Mouse (Mus musculus): Measurements from ENCODE around the gene Tmem268. TPM values are rescaled to one million over a fixed set of nuclear protein-coding genes. Genes with fewer than 3 reads are reported as not detected.

Tmem268 gene
- polyA plus RNA-seq, 1 experiment from 2014 or later = 4.4 TPM

DNA sequence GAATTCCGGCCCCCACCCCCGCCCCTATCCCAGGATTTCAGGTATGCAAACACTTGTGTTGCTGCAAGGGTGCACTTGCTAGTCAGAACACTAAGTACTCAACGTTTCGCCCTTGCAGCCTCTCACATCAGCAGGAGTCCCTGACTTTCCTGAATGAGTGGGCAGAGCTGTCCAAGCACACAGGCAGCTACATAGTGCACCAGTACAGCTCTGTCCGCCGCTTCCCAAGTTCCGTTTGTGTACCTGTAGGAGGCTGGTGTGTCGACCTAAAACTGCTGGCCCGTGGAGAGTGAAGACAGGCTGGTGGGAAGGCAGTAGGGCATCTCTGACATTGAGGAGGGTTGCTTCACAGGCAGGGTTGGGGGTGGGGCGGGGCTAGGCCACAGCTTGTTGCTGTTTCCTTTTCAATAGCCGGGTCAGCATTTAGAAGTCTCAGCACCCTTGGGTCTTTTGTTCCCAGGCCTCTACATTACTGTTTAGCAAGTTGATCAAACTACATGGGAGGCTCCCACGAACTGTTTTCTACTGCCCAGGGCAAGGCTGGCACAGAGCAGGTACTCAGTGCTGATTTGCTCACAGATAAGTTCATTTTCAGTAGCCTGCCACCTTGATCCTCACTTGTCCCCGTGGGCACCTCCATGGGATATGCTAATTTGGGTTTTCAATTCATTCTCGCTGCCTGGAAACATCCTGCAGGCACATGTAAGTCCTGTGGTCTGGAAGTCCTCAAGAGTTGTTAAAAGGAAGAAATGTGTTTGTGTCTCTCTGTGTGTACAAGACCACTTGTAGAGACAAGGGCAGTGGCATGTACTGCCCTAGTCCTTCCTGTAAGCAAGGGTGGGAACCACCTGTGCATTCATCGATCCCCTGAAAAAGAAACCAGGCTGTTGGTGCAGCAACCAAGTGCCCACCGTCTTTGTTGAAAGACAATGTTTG, 1.2 kb upstream of the Tmem268 start:
- H3K36me3 ChIP-seq (ENCODE audit: poor library complexity, severe bottlenecking) = peaks cover 29% of the 10 kb centered on the region
- H3K27ac ChIP-seq = no peak overlapping the region
- H3K9me3 ChIP-seq (replicated peaks) = no peaks in the 10 kb centered on the region
- H3K4me1 ChIP-seq = peaks cover 35% of the 10 kb centered on the region
- ATAC-seq = no peak
- H3K4me3 ChIP-seq = peak overlapping the region; percentile 55
- H3K27me3 ChIP-seq = peaks cover 7% of the 10 kb centered on the region; the same call in 1 of the 2 replicates
- 25% methylated on average over 16 of the region's 16 CpGs for WGBS
- no peak overlapping the region for H3K9ac ChIP-seq
- H3K4me2 ChIP-seq = peak overlapping the region; percentile 77

- H3K4me2 ChIP-seq = peak overlapping the region; percentile 77
- H3K4me3 ChIP-seq = peak overlapping the region; percentile 55
- H3K27me3 ChIP-seq = peaks cover 7% of the 10 kb centered on the region; the same call in 1 of the 2 replicates
- no peak overlapping the region for H3K27ac ChIP-seq
- ATAC-seq = peak; percentile 34
- WGBS = 48% methylated on average over 9 of the region's 9 CpGs
- H3K36me3 ChIP-seq (ENCODE audit: poor library complexity, severe bottlenecking) = peaks cover 14% of the 10 kb centered on the region; the same call in 1 of the 2 replicates
- no peaks in the 10 kb centered on the region for H3K9me3 ChIP-seq (replicated peaks)
- peaks cover 35% of the 10 kb centered on the region for H3K4me1 ChIP-seq
- H3K9ac ChIP-seq = peak overlapping the region; percentile 77
Measured at GRCm38 (mm10) chr4:63559127-63559697, 631 bp downstream of the Tmem268 start.

DNA sequence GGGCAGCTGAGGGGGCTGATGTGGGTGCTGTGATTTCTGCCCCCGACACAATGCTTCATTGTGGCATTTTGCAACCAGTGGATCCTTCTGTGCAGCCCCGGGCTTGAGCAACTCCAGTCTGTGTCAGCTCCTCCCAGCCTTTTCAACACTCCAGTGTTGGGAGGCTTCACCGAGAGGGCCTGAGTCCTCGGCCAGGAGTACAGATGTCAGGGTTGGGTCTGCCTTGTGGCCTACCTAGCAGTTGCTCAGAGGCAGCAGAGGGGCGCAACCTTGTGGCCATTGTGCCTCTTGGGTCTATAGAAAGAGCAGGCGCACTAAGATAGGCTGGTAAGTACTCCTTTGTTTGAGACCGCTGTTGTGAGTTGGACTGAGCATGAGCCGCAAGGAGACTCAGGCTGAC, 1.5 kb downstream of the Tmem268 start:
- peaks cover 7% of the 10 kb centered on the region; the same call in 1 of the 2 replicates for H3K36me3 ChIP-seq (ENCODE audit: poor library complexity, severe bottlenecking)
- H3K4me1 ChIP-seq = peaks cover 35% of the 10 kb centered on the region
- peaks cover 7% of the 10 kb centered on the region; the same call in 1 of the 2 replicates for H3K27me3 ChIP-seq
- H3K27ac ChIP-seq = no peak overlapping the region
- H3K9ac ChIP-seq = no peak overlapping the region
- no peak for ATAC-seq
- WGBS = 56% methylated on average over 8 of the region's 8 CpGs
- H3K4me3 ChIP-seq = no peak overlapping the region
- no peak overlapping the region for H3K4me2 ChIP-seq
- no peaks in the 10 kb centered on the region for H3K9me3 ChIP-seq (replicated peaks)

DNA sequence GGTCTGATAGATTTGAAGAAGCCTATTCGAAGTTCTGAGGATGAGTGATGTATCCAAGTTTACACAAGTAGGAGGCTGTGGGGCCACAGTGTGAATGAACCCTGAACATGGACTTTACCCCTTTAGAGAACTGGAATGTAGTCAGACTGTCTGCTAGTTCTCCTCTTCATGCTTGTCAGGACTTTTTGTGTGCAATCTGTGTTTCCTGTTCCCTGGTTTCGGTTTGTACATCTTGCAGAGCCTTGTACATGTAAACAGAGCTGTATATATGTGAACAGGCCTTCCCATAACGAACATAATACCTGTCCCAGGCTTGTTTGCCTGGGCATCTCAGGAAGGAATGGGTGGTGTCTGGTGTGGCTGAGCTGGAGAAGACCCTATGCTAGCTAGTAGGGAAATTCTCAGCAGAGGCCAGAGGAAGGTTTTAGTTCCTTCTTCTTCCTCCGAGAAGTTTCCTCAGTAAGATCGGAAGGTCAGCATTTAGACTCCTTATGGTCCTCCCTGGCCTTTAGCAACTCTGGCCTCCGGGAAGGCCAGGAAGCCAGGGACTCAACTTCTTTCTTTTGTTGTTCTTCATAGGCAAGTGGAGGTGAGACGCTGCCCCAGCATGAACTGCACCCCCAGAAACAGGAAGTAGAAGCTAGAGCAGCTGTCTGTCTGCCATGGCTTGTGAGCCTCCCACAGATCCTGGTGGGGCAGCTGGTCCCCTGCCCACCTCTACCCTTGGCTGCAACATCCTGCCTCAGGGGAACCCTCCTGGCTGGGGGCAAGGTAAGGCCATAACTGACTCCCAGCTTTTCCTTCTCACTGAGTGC, 3.5 kb downstream of the Tmem268 start:
- Histone ChIP-seq H3K4me3 (no peak overlapping the region), H3K9ac (no peak overlapping the region), H3K4me2 (no peak overlapping the region), H3K27me3 (peaks cover 7% of the 10 kb centered on the region; the same call in 1 of the 2 replicates), H3K27ac (no peak overlapping the region), H3K4me1 (peaks cover 33% of the 10 kb centered on the region), H3K9me3 (replicated peaks) (no peaks in the 10 kb centered on the region), H3K36me3 (ENCODE audit: poor library complexity, severe bottlenecking) (no peaks in the 10 kb centered on the region)
- WGBS = 87% methylated on average over 7 of the region's 7 CpGs
- ATAC-seq = no peak

DNA sequence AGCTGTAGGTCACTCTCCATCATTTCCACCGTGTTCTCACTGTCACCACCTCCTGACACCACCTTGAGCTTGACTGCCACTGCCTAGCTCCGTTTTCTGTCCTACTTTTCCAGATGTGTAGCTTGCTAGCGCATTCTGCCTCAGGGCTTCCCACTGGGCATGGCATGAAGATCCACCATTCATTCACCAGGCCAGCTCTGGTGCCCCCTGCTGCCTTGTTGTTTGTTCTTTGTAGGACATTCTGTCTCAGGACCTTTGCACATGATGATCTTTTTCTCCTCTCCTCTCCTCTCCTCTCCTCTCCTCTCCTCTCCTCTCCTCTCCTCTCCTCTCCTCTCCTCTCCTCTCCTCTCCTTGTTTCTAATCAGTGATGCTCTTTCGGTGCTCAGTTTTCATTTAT, 4.2 kb downstream of the Tmem268 start:
- ATAC-seq = no peak
- Histone ChIP-seq H3K27me3 (peaks cover 4% of the 10 kb centered on the region; the same call in 1 of the 2 replicates), H3K36me3 (ENCODE audit: poor library complexity, severe bottlenecking) (no peaks in the 10 kb centered on the region), H3K4me2 (no peak overlapping the region), H3K4me1 (peaks cover 27% of the 10 kb centered on the region; the same call in 1 of the 2 replicates), H3K9me3 (replicated peaks) (no peaks in the 10 kb centered on the region), H3K9ac (no peak overlapping the region), H3K27ac (no peak overlapping the region), H3K4me3 (no peak overlapping the region)
- 88% methylated on average over 4 of the region's 4 CpGs for WGBS

GRCm38 (mm10) chr4:63567712-63568390, 9.3 kb downstream of the Tmem268 start:
- no peak for ATAC-seq
- H3K4me3 ChIP-seq = no peak overlapping the region
- no peak overlapping the region for H3K27ac ChIP-seq
- peaks cover 10% of the 10 kb centered on the region for H3K4me1 ChIP-seq
- no peaks in the 10 kb centered on the region for H3K36me3 ChIP-seq (ENCODE audit: poor library complexity, severe bottlenecking)
- H3K9ac ChIP-seq = no peak overlapping the region
- H3K27me3 ChIP-seq = no peaks in the 10 kb centered on the region
- WGBS = 86% methylated on average over 10 of the region's 10 CpGs
- H3K9me3 ChIP-seq (replicated peaks) = no peaks in the 10 kb centered on the region
- no peak overlapping the region for H3K4me2 ChIP-seq

- no peak for ATAC-seq
- 86% methylated on average over 8 of the region's 8 CpGs for WGBS
- H3K9me3 ChIP-seq (replicated peaks) = no peaks in the 10 kb centered on the region
- H3K4me3 ChIP-seq = no peak overlapping the region
- H3K4me1 ChIP-seq = peaks cover 10% of the 10 kb centered on the region
- no peak overlapping the region for H3K27ac ChIP-seq
- no peaks in the 10 kb centered on the region for H3K27me3 ChIP-seq
- H3K9ac ChIP-seq = no peak overlapping the region
- H3K4me2 ChIP-seq = no peak overlapping the region
- H3K36me3 ChIP-seq (ENCODE audit: poor library complexity, severe bottlenecking) = no peaks in the 10 kb centered on the region
Measured at GRCm38 (mm10) chr4:63569322-63569721, 10.7 kb downstream of the Tmem268 start.

DNA sequence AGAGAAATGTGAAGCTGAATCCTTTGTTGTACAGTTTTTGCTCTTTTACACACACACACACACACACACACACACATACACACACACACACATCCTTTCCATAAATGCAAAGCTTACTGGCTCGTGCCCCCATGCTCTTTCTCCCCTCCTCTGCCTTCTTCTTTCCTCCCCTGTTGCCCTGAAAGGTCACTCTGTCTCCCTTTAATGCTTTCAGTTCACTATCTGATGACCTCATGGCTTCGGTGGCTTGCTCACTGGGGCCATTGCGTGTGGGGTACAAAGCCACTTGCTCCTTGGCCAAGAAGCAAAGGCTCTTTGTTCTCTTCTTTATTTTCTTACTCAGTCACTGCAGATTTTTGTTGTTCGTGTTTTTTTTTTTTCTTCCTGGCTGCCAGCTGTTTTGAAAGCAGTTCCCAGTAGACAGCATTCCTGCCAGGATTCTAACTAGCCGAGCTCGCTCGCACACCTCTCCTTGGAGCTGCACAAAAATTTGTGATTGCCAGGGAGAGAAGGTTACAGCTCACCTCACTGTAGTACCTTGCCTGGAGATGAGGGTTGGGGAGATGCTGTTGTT, 11.7 kb downstream of the Tmem268 start:
- no peak overlapping the region for H3K27ac ChIP-seq
- no peaks in the 10 kb centered on the region for H3K9me3 ChIP-seq (replicated peaks)
- H3K4me2 ChIP-seq = no peak overlapping the region
- H3K4me3 ChIP-seq = no peak overlapping the region
- H3K4me1 ChIP-seq = peaks cover 10% of the 10 kb centered on the region
- no peak overlapping the region for H3K9ac ChIP-seq
- ATAC-seq = no peak
- 13% methylated on average over 7 of the region's 7 CpGs for WGBS
- no peaks in the 10 kb centered on the region for H3K27me3 ChIP-seq
- H3K36me3 ChIP-seq (ENCODE audit: poor library complexity, severe bottlenecking) = no peaks in the 10 kb centered on the region

- 88% methylated on average over 5 of the region's 5 CpGs for WGBS
- Histone ChIP-seq H3K9me3 (replicated peaks) (peaks cover 4% of the 10 kb centered on the region; the same call in 1 of the 2 replicates), H3K27me3 (no peaks in the 10 kb centered on the region), H3K36me3 (ENCODE audit: poor library complexity, severe bottlenecking) (0 out of 2 replicates have a peak, but pooled peaks cover 3% of the 10 kb centered on the region), H3K4me1 (peaks cover 10% of the 10 kb centered on the region), H3K27ac (no peak overlapping the region), H3K9ac (no peak overlapping the region), H3K4me2 (no peak overlapping the region), H3K4me3 (no peak overlapping the region)
- no peak for ATAC-seq
Measured at GRCm38 (mm10) chr4:63572621-63573020, 14.0 kb downstream of the Tmem268 start.

GRCm38 (mm10) chr4:63579649-63580048, 21.1 kb downstream of the Tmem268 start:
- Histone ChIP-seq H3K4me2 (no peak overlapping the region), H3K9me3 (replicated peaks) (peaks cover 8% of the 10 kb centered on the region; the same call in 1 of the 2 replicates), H3K4me3 (no peak overlapping the region), H3K27me3 (no peaks in the 10 kb centered on the region), H3K27ac (no peak overlapping the region), H3K9ac (no peak overlapping the region), H3K4me1 (peaks cover 8% of the 10 kb centered on the region), H3K36me3 (ENCODE audit: poor library complexity, severe bottlenecking) (0 out of 2 replicates have a peak, but pooled peaks cover 5% of the 10 kb centered on the region)
- WGBS = 80% methylated on average over 14 of the region's 14 CpGs
- no peak for ATAC-seq

DNA sequence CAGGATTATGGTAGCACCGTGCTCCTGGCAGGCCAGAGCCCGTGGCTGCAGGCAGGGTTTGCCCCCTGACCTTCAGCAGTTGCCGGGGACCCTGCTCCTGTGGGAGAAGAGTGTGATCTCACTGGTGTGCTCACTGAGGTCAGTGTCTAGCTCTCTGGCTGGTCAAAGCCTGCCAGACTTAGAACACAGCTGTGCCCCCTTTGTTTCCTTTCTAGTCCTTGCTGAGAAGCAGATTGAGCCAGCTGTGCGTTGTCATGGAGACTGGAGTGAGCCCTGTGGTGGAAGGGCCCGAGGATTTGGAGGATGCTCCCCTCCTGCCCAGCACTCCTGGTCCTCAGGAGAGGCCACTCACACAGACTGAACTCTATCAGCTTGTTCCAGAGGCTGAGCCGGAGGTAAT, 21.5 kb downstream of the Tmem268 start:
- Histone ChIP-seq H3K36me3 (ENCODE audit: poor library complexity, severe bottlenecking) (0 out of 2 replicates have a peak, but pooled peaks cover 5% of the 10 kb centered on the region), H3K4me1 (peaks cover 8% of the 10 kb centered on the region), H3K27ac (no peak overlapping the region), H3K9me3 (replicated peaks) (peaks cover 8% of the 10 kb centered on the region; the same call in 1 of the 2 replicates), H3K27me3 (no peaks in the 10 kb centered on the region), H3K4me3 (no peak overlapping the region), H3K4me2 (no peak overlapping the region), H3K9ac (no peak overlapping the region)
- 22% methylated on average over 6 of the region's 6 CpGs for WGBS
- peak; percentile 76 for ATAC-seq

Data from forebrain, embryonic 13.5 days (tissue).